Mouse (Mus musculus) liver, postnatal 0 days (tissue): ENCODE measurements around the gene Ndufaf2. TPM values are rescaled to one million over a fixed set of nuclear protein-coding genes. Genes with fewer than 3 reads are reported as not detected.

Experiments used
- ATAC-seq: fragments of 200-750 bp; cut with Nextera tagmentation; 2 replicates; pipeline ENCODE4 v1.8.0; 2017; ENCODE audit warnings: mild to moderate bottlenecking, moderate library complexity
- DNase-seq: peaks from one replicate; pipeline ENCODE4 v3.0.0-alpha.2; 2016
- H3K27ac ChIP-seq: fragments of 300-500 bp; sonication (generic); 2 replicates; pipeline ENCODE4 v1.5.1; 2014; ENCODE audit warnings: antibody characterized with exemption, moderate library complexity, mild to moderate bottlenecking, low read depth
- H3K27me3 ChIP-seq: fragments of 300-500 bp; sonication (generic); 2 replicates; pipeline ENCODE4 v1.6.1; 2014; ENCODE audit warnings: low read length, control low read depth, mixed read lengths; ENCODE audit not compliant: insufficient read depth
- H3K36me3 ChIP-seq: fragments of 300-500 bp; sonication (generic); replicated peaks from 2 replicates; pipeline ENCODE4 v1.6.1; 2014; ENCODE audit warnings: mild to moderate bottlenecking, control low read depth, low read length, moderate library complexity, mixed read lengths; ENCODE audit not compliant: insufficient read depth
- H3K4me1 ChIP-seq: fragments of 300-500 bp; sonication (generic); 2 replicates; pipeline ENCODE4 v1.6.1; 2014; ENCODE audit warnings: antibody characterized with exemption, mild to moderate bottlenecking, control low read depth; ENCODE audit not compliant: insufficient read depth
- H3K4me2 ChIP-seq: fragments of 300-500 bp; sonication (generic); 2 replicates; pipeline ENCODE4 v1.6.1; 2014; ENCODE audit warnings: low read depth, mild to moderate bottlenecking, low read length, moderate library complexity, mixed read lengths
- H3K4me3 ChIP-seq: fragments of 300-500 bp; sonication (generic); 2 replicates; pipeline ENCODE4 v1.5.1; 2014; ENCODE audit warnings: low read depth, low read length
- H3K9ac ChIP-seq: fragments of 300-500 bp; sonication (generic); replicated peaks from 2 replicates; pipeline ENCODE4 v1.6.1; 2014; ENCODE audit warnings: mild to moderate bottlenecking, moderate library complexity
- H3K9me3 ChIP-seq: fragments of 300-500 bp; sonication (generic); 2 replicates; pipeline ENCODE4 v1.6.1; 2016; ENCODE audit warnings: mild to moderate bottlenecking, control low read depth, low read length, mixed read lengths
- CTCF ChIP-seq: sonication (generic); IDR thresholded peaks from 2 replicates; pipeline ENCODE4 v1.5.1; 2016; ENCODE audit warnings: antibody characterized with exemption, low read depth
- EP300 ChIP-seq: IDR thresholded peaks from 2 replicates; pipeline ENCODE4 v1.6.1; 2016; ENCODE audit warnings: antibody characterized with exemption, low read depth, mild to moderate bottlenecking
- WGBS: fragments of 180-500 bp; shearing (Covaris S2); extraction: QIAGEN DNeasy Blood & Tissue Kit; methylation state at CpG from one replicate; pipeline ENCODE4 v1.1.7; 2014; ENCODE audit not compliant: insufficient replicate concordance; 5-methylcytosine and 5-hydroxymethylcytosine counted together
- polyA plus RNA-seq: library from polyadenylated mRNA; unstranded; fragments of >200 nt; fragmentation: Nextera tagmentation; extraction: Ambion mirVana; gene quantifications from 2 replicates; pipeline ENCODE4 v1.2.1, GENCODE M21; 2015

Gene Ndufaf2
- polyA plus RNA-seq, result 39.5 and 40.5 TPM in 2 replicates

- H3K27ac ChIP-seq, result peak within 1 kb of the TSS; percentile 60; the same call in 1 of the 2 replicates
- H3K27me3 ChIP-seq, result no peaks in the 10 kb centered on the region
- peaks cover 5% of the 10 kb centered on the region for H3K36me3 ChIP-seq
- H3K4me3 ChIP-seq, result peak within 1 kb of the TSS; percentile 92
- peak within 1 kb of the TSS; percentile 66 for H3K9ac ChIP-seq
- no peaks in the 10 kb centered on the region for H3K9me3 ChIP-seq
- DNase-seq (peak; percentile 99), ATAC-seq (peak; percentile 98)
- under 1% methylated on average over 47 of the region's 47 CpGs for WGBS
- H3K4me2 ChIP-seq, result peak within 1 kb of the TSS; percentile 91
- TF ChIP-seq CTCF, result no peak
- TF ChIP-seq EP300, result no peak
- peaks cover 5% of the 10 kb centered on the region; the same call in 1 of the 2 replicates for H3K4me1 ChIP-seq
Measured at GRCm38 (mm10) chr13:108158465-108159240, at the start of gene Ndufaf2, which contains the start of gene Ercc8. Ndufaf2 (minus strand) TSS chr13:108158623. Ercc8 (plus strand) TSS chr13:108158731.

- Histone ChIP-seq H3K9ac (no peak overlapping the region), H3K9me3 (no peaks in the 10 kb centered on the region), H3K4me2 (no peak overlapping the region), H3K4me1 (0 out of 2 replicates have a peak, but pooled peaks cover 1% of the 10 kb centered on the region), H3K36me3 (no peaks in the 10 kb centered on the region), H3K4me3 (no peak overlapping the region), H3K27ac (no peak overlapping the region), H3K27me3 (no peaks in the 10 kb centered on the region)
- ATAC-seq, result no peak
- DNase-seq, result no peak
- TF ChIP-seq EP300 (no peak), CTCF (no peak)
- 64% methylated on average over 5 of the region's 5 CpGs for WGBS
Measured at GRCm38 (mm10) chr13:108208090-108208489, 49.7 kb upstream of the Ndufaf2 start.

- no peak overlapping the region for H3K27ac ChIP-seq
- no peaks in the 10 kb centered on the region for H3K36me3 ChIP-seq
- H3K4me1 ChIP-seq, result no peaks in the 10 kb centered on the region
- ATAC-seq (no peak), DNase-seq (no peak)
- 75% methylated on average over 2 of the region's 2 CpGs for WGBS
- H3K9ac ChIP-seq, result no peak overlapping the region
- no peak overlapping the region for H3K4me3 ChIP-seq
- H3K9me3 ChIP-seq, result no peaks in the 10 kb centered on the region
- H3K27me3 ChIP-seq, result no peaks in the 10 kb centered on the region
- no peak for TF ChIP-seq EP300
- no peak for TF ChIP-seq CTCF
- H3K4me2 ChIP-seq, result no peak overlapping the region
Measured at GRCm38 (mm10) chr13:108207447-108207846, 49.0 kb upstream of the Ndufaf2 start.

- Histone ChIP-seq H3K4me3 (no peak overlapping the region), H3K36me3 (no peaks in the 10 kb centered on the region), H3K27me3 (no peaks in the 10 kb centered on the region), H3K9ac (no peak overlapping the region), H3K9me3 (no peaks in the 10 kb centered on the region), H3K27ac (no peak overlapping the region), H3K4me2 (no peak overlapping the region), H3K4me1 (no peaks in the 10 kb centered on the region)
- DNase-seq (no peak), ATAC-seq (no peak)
- TF ChIP-seq EP300 (no peak), CTCF (no peak)
- WGBS, result 85% methylated on average over 3 of the region's 3 CpGs
Measured at GRCm38 (mm10) chr13:108204857-108205256, 46.4 kb upstream of the Ndufaf2 start.

GRCm38 (mm10) chr13:108195474-108195873 is 37.1 kb upstream of the Ndufaf2 start:
- Histone ChIP-seq H3K9ac (no peak overlapping the region), H3K36me3 (no peaks in the 10 kb centered on the region; the same call in 1 of the 2 replicates), H3K27me3 (no peaks in the 10 kb centered on the region), H3K9me3 (no peaks in the 10 kb centered on the region), H3K4me1 (no peaks in the 10 kb centered on the region), H3K4me3 (no peak overlapping the region), H3K4me2 (no peak overlapping the region), H3K27ac (no peak overlapping the region)
- no peak for TF ChIP-seq EP300
- no peak for ATAC-seq
- DNase-seq, result no peak
- 83% methylated on average over 6 of the region's 6 CpGs for WGBS

- no peaks in the 10 kb centered on the region for H3K4me1 ChIP-seq
- WGBS, result 49% methylated on average over 11 of the region's 11 CpGs
- H3K4me3 ChIP-seq, result no peak overlapping the region
- H3K27ac ChIP-seq, result no peak overlapping the region
- ATAC-seq, result no peak
- DNase-seq, result peak; percentile 65
- peaks cover 9% of the 10 kb centered on the region for H3K36me3 ChIP-seq
- no peak overlapping the region for H3K4me2 ChIP-seq
- no peaks in the 10 kb centered on the region for H3K27me3 ChIP-seq
- no peak overlapping the region for H3K9ac ChIP-seq
- TF ChIP-seq CTCF (peak; percentile 78), EP300 (no peak)
- no peaks in the 10 kb centered on the region for H3K9me3 ChIP-seq
Measured at GRCm38 (mm10) chr13:108191074-108191720, 32.8 kb upstream of the Ndufaf2 start.
